Mouse (Mus musculus): ENCODE results near the gene Adamts6. TPM values are rescaled to one million over a fixed set of nuclear protein-coding genes. Genes with fewer than 3 reads are reported as not detected.

Gene Adamts6
- total and polyA plus RNA-seq, 3 experiments: 1.00 to 4.0 (median 1.7) TPM

DNA sequence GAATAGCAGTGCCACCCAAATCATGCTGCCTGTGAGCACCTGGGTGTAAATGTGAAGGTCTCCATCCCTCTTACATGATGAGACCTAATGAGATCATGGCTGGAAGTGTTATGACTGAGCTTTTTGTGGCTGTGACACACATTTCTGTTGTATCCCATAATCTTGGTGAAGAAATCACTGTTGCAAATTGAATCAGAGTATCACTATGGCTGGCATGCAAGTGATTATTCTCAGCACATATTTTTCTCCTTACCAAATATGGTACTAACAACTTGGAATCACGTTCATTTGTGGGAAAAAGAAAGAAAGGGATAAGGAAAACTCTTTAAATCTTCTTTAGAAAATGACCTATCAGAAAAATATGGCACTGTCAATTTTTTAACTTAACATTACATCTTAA lies 180.4 kb downstream of the Adamts6 start:
- no peak for DNase-seq

DNA sequence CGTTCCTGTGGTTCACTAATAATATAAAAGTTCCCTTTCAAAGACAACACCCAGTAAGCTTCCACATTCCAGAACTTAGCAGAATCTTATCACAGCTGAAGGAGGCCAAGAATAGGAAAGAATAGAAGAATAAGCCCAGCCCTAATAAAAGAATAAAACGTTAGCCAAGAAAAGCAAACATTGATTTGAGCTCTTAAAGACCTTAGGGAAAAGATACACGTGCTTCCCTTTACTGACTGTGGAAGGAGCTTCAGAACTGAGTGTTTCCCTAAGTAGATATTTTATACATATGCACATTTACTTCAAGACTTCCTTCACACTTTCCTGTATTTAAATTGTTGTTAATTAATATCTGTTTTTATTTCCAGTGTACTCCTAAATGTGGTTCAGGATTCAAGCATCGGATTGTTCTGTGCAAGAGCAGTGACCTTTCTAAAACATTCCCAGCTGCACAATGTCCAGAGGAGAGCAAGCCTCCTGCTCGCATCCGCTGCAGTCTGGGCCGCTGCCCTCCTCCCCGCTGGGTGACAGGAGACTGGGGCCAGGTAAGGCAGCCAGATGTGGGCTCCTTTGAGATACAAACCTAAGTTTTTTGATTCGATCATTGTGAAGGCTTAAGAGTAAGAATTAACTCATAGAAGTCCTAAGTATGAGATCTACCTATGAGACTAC lies 188.8 kb downstream of the Adamts6 start:
- DNase-seq: no peak

DNA sequence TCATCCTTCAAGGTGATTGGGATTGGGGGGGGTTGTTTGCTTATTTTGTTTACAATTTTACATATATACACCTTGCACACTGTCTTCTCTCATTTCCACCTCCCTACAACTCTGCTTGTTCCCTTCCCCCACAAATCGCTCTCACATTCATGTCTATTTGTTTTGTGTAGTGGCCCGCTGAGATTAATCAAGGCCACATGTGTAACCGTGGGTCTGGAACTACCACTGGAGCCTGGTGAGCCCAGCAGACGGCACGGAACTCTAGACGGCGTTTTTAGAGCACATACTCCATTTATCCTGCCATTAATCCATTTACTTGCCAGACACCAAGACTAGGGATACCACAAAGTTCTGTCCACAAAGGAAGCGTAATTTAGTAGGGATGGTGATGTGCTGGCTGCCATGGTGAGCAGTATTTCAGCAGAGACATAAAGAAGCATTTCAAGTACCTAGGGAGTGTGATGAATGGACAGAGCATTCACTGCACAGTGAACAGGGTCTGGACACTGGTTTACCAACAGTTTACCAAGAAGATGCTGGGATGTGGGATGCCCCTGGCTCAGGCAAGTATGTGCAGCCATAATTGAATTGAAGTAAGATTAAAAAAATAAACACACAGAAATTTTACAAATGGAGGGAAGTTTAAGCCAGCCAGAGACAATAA lies 194.9 kb downstream of the Adamts6 start:
- DNase-seq: no peak

GRCm38 (mm10) chr13:104483111-104483722 lies 195.6 kb downstream of the Adamts6 start:
- DNase-seq: no peak

DNA sequence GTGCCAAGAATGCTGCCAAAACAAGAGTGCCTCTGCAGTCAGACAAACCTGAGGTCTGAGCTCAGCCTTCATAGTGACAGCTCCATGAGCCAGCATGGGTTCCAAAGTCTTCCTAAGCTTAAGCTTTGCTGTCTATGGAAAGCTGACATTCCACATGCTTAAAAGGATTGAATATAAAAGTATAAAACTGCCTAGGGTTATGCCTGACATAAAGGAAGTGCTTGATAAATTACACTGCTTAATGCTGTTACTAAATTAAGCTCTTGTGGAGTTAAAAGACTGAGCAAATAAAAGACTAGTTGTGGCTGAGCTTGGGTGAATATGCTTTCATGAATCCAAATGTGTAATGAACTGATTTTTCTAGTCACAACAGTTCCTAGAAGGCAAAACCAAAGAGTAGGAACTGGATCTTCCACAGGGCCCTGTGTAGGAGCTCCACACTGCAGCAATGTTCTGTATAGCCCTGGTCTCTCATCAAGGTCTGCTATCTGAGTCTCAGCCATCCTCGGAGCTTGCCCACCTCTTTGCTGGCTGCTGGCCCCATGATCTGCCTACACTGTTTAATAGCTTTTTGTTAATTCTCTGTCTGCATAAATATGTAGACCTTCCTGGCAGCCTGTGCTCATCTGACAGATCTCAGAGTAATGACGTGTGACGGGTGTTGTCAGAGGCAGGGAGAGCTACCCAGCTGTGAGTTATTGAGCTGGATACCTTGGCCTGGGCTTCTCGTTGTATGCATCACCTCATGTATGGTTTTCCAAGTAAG lies 203.6 kb downstream of the Adamts6 start:
- DNase-seq: no peak

GRCm38 (mm10) chr13:104493466-104493993 lies 205.9 kb downstream of the Adamts6 start:
- peak; percentile 50 for DNase-seq

- no peak for DNase-seq
Measured at GRCm38 (mm10) chr13:104494200-104494873, 206.7 kb downstream of the Adamts6 start.

GRCm38 (mm10) chr13:104497592-104497991 lies 210.0 kb downstream of the Adamts6 start:
- no peak for DNase-seq

GRCm38 (mm10) chr13:104498669-104499068 lies 211.0 kb downstream of the Adamts6 start:
- DNase-seq: no peak

GRCm38 (mm10) chr13:104499116-104500040 lies 211.7 kb downstream of the Adamts6 start:
- no peak for DNase-seq

GRCm38 (mm10) chr13:104502406-104502805 lies 214.8 kb downstream of the Adamts6 start:
- no peak for DNase-seq

DNA sequence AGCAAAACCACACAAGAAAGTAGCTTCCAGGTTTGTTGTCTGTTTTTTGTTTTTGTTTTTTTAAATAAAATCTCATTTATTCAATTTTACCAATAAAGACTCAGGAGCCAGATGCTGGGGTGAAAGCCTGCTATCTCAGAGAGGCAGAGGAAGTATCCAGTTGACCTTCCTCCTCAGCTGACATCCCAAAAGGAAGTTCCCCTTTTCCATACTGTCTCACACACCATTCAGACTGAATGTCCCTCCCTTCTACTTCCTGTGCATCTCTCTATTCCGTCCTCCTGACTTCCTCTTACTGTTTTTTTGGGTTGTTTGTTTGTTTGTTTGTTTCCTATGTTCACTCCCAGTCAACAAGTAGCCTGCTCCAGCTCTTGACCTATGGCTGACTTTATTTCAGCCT lies 216.4 kb downstream of the Adamts6 start:
- DNase-seq: no peak

GRCm38 (mm10) chr13:104506165-104506875 lies 218.7 kb downstream of the Adamts6 start:
- no peak for DNase-seq

DNA sequence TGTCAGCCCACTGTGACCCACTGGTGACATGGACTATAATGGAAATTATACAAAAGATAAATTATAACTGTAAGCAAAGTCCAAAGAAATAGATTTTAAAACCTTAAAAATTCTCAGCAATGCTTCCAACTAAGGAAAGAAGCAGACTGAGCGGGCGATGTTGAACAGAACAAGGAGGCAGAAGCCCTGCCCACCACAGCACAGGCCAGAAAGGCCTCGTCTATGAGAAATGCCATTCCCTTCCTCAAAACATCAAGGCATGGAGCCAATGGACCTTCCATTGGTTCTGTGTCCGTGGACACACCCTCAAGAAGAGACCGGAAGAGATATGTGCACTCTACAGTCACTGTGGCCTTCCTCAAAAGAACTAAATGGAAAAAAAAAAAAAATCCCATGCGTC lies 220.0 kb downstream of the Adamts6 start:
- DNase-seq: no peak

GRCm38 (mm10) chr13:104509561-104510493 lies 222.2 kb downstream of the Adamts6 start:
- DNase-seq: no peak

DNA sequence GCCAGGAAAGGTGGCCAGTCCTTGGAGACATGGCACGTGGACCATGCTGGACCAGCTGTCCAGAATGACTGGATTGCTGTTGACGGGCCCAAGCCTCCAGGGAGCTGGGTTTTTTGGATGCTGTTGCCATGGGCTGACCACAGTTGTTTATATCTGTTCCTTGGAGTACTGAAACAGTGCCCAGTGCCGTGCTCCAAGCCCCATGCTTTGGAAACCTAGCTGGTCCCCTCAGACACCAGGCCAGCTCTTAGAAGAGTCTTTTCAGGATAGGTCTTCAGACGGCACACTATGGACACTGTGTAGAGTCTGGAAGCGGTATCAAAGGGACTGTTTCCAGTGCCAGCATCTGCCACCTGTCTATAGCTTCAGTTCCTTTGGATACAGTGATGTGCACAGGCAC lies 223.1 kb downstream of the Adamts6 start:
- DNase-seq: no peak

GRCm38 (mm10) chr13:104515054-104515453 lies 227.4 kb downstream of the Adamts6 start:
- no peak for DNase-seq

- DNase-seq: no peak
Measured at GRCm38 (mm10) chr13:104516146-104516545, 228.5 kb downstream of the Adamts6 start.

Measured in adrenal gland, adult 2 months (tissue).